Mouse (Mus musculus) testis, adult 2 months (tissue): Measurements from ENCODE around the gene Gpank1. TPM values are rescaled to one million over a fixed set of nuclear protein-coding genes. Genes with fewer than 3 reads are reported as not detected.

Source experiments
- H3K27ac ChIP-seq: fragments of 200-500 bp; 2 replicates; pipeline ENCODE4 v1.5.1; 2012; ENCODE audit warnings: low read depth, low read length; ENCODE audit not compliant: control insufficient read depth, insufficient read depth
- H3K27me3 ChIP-seq: fragments of 200-500 bp; 2 replicates; pipeline ENCODE4 v1.6.1; 2012; ENCODE audit warnings: mild to moderate bottlenecking, low read length, moderate library complexity; ENCODE audit not compliant: control insufficient read depth, insufficient read depth
- H3K36me3 ChIP-seq: fragments of 200-500 bp; 2 replicates; pipeline ENCODE4 v1.6.1; 2012; ENCODE audit warnings: mild to moderate bottlenecking, low read length; ENCODE audit not compliant: control insufficient read depth, insufficient read depth
- H3K4me1 ChIP-seq: fragments of 200-500 bp; 2 replicates; pipeline ENCODE4 v1.6.1; 2012; ENCODE audit warnings: low read length; ENCODE audit not compliant: control insufficient read depth, insufficient read depth
- H3K4me3 ChIP-seq: fragments of 200-500 bp; 2 replicates; pipeline ENCODE4 v1.5.1; 2012; ENCODE audit warnings: low read depth, mild to moderate bottlenecking, low read length, moderate library complexity, mixed read lengths; ENCODE audit not compliant: control insufficient read depth
- CTCF ChIP-seq: fragments of 200-500 bp; IDR thresholded peaks from 2 replicates; pipeline ENCODE4 v1.5.1; 2012; ENCODE audit warnings: low read depth, mild to moderate bottlenecking, inconsistent platforms, low read length, moderate library complexity; ENCODE audit not compliant: control insufficient read depth, insufficient read depth, insufficient replicate concordance
- POLR2A ChIP-seq: fragments of 200-500 bp; IDR thresholded peaks from 2 replicates; pipeline ENCODE4 v1.6.1; 2012; ENCODE audit warnings: low read depth, mild to moderate bottlenecking, inconsistent platforms, low read length, moderate library complexity; ENCODE audit not compliant: control insufficient read depth
- polyA plus RNA-seq: library from polyadenylated mRNA; depleted of rRNA; stranded (reverse); fragments of >200 nt; gene quantifications from 2 replicates; pipeline ENCODE4 v1.2.3, GENCODE M21; 2012

Gpank1 gene
- polyA plus RNA-seq, 1 experiment: 70.0 TPM

- TF ChIP-seq CTCF: no peak
- TF ChIP-seq POLR2A: no peak
- Histone ChIP-seq H3K4me3 (no peak overlapping the region), H3K27me3 (no peaks in the 10 kb centered on the region), H3K4me1 (peaks cover 2% of the 10 kb centered on the region), H3K36me3 (no peaks in the 10 kb centered on the region), H3K27ac (no peak overlapping the region)
These were observed 40.5 kb upstream of the Gpank1 start for GRCm38 (mm10) chr17:35080710-35081109.

GRCm38 (mm10) chr17:35082841-35083576, 38.2 kb upstream of the Gpank1 start:
- H3K4me3 ChIP-seq: no peak overlapping the region
- peaks cover 2% of the 10 kb centered on the region; the same call in 1 of the 2 replicates for H3K4me1 ChIP-seq
- no peaks in the 10 kb centered on the region for H3K27me3 ChIP-seq
- no peak for TF ChIP-seq CTCF
- TF ChIP-seq POLR2A: no peak
- no peaks in the 10 kb centered on the region for H3K36me3 ChIP-seq
- H3K27ac ChIP-seq: no peak overlapping the region

GRCm38 (mm10) chr17:35083929-35084497, 37.2 kb upstream of the Gpank1 start:
- no peak for TF ChIP-seq CTCF
- no peak for TF ChIP-seq POLR2A
- H3K27ac ChIP-seq: no peak overlapping the region
- H3K36me3 ChIP-seq: no peaks in the 10 kb centered on the region
- H3K4me1 ChIP-seq: peaks cover 2% of the 10 kb centered on the region; the same call in 1 of the 2 replicates
- H3K27me3 ChIP-seq: no peaks in the 10 kb centered on the region
- no peak overlapping the region for H3K4me3 ChIP-seq

GRCm38 (mm10) chr17:35085208-35085865, 35.9 kb upstream of the Gpank1 start, which contains the start of gene Ly6g6f:
TSS of gene Ly6g6f (minus strand) at chr17:35085610.
- peaks cover 4% of the 10 kb centered on the region; the same call in 1 of the 2 replicates for H3K4me1 ChIP-seq
- no peaks in the 10 kb centered on the region for H3K27me3 ChIP-seq
- TF ChIP-seq CTCF (no peak), POLR2A (no peak)
- H3K27ac ChIP-seq: no peak within 1 kb of the TSS
- H3K36me3 ChIP-seq: no peaks in the 10 kb centered on the region
- H3K4me3 ChIP-seq: no peak within 1 kb of the TSS

- TF ChIP-seq CTCF (no peak), POLR2A (no peak)
- no peak overlapping the region for H3K4me3 ChIP-seq
- peaks cover 5% of the 10 kb centered on the region; the same call in 1 of the 2 replicates for H3K4me1 ChIP-seq
- H3K27me3 ChIP-seq: no peaks in the 10 kb centered on the region
- H3K36me3 ChIP-seq: no peaks in the 10 kb centered on the region; the same call in 1 of the 2 replicates
- no peak overlapping the region for H3K27ac ChIP-seq
These were observed 33.1 kb upstream of the Gpank1 start for GRCm38 (mm10) chr17:35088151-35088550.

- Histone ChIP-seq H3K27ac (peak within 1 kb of the TSS; percentile 92), H3K36me3 (no peaks in the 10 kb centered on the region; the same call in 1 of the 2 replicates), H3K4me1 (peaks cover 5% of the 10 kb centered on the region; the same call in 1 of the 2 replicates), H3K4me3 (peak within 1 kb of the TSS; percentile 90), H3K27me3 (no peaks in the 10 kb centered on the region)
- TF ChIP-seq CTCF: no peak
- TF ChIP-seq POLR2A: peak; percentile 90
These were observed 32.2 kb upstream of the Gpank1 start, which contains the start of gene Abhd16a for GRCm38 (mm10) chr17:35088825-35089644. TSS of gene Abhd16a (plus strand) at chr17:35089263.
